Mouse (Mus musculus): ENCODE measurements around the gene Lat2.

Lat2 gene

GRCm38 (mm10) chr5:134568964-134569491 is 45.8 kb downstream of the Lat2 start:
- no peak for DNase-seq

DNA sequence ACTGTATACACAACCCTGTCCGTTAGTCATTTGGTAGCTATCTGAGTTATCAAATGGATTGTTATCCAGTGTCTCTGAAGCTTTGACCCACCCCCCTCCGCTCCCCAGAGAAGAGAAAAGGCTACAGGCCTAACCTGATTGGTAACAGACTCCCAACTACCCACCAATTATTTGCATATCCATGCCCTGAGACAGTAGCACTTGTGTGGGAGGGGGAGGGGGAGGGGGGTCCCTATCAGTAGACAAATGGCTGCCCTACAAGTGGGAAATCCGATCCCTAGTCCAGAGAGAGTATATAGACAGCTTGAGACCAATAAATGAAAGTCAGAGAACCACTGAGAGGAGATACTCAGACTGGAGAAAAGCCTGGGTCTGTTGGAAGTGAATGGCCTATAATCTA is 46.8 kb downstream of the Lat2 start:
- DNase-seq, result no peak

GRCm38 (mm10) chr5:134567445-134567844 is 47.4 kb downstream of the Lat2 start:
- no peak for DNase-seq

DNA sequence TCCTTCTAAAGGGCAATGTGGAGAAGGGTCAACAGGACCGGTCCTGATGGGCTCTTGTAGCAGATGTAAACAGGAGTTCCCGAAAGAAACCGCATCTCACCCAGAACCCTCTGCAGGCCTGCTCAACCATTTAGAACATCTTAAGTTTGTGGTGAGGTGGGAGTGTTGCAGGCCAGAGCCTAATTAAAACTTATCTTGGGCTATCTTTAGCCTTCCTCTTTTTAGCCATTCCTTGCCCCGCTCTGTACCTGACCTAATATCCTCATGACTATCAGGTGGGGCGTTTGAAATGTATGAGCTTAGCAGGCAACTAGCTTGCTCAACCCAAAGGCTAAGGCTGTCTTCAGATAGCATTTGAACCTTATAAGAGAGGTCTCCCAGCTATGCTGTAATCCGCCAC is 49.1 kb downstream of the Lat2 start:
- no peak for DNase-seq

DNA sequence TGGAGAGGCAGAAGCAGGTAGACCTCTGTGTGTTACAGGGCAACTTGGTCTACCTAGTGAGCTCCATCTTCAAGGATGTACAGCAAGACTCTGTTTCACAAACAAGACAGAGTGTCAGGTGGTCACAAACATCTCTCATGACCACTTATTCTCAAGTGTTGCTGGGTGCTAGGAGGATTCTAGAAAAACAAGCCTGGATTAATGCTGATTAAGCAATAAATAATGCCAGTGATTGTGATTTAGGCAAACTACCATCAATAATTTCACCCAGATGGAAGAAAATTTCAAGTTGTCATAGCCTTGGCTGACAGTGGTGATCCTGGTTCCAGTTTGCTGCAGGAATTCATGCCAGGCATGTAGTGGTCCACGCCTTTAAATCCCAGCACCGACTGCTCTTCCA is 50.6 kb downstream of the Lat2 start:
- no peak for DNase-seq

- no peak for DNase-seq
Measured at GRCm38 (mm10) chr5:134560450-134561171, 54.2 kb downstream of the Lat2 start.

GRCm38 (mm10) chr5:134560071-134560449 is 54.8 kb downstream of the Lat2 start, which contains the start of gene Syna:
Gene Syna, minus strand, starts transcription at chr5:134560171.
- DNase-seq, result no peak

DNA sequence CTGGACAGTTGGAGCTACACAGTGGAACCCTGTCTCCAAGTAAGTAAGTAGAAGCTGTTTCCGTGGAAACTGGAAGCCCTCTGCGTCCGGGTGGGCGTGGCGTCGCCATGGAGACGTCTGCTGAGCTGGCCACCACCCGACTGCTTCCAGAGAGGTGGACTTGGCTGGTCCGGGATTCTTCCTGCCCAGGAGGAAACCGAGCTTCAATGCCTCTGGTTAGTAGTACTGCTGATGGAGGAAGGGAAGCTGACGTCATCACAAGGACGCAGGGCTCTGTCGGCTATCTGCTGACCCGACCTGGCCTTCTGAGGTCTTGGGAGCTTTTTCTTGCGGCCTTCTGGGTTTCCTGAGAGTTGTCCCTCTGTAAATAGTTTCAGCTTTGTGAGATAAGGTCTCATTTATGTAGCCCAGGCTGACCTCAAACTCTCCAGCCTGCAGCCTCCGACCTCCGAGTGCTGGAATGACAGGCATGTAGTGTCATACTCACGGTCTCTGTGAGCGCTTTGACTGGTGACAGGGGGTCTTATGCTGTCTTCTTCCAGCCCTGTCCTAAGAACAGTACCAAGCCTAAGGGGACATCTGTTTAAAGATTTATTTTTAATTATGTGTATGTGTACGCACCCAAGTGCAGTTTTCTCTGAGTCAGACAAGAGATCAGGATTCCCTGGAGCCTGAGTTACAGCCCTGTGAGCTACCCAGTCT is 59.2 kb downstream of the Lat2 start:
- DNase-seq, result peak; percentile 82

- DNase-seq, result no peak
Measured at GRCm38 (mm10) chr5:134553951-134554546, 60.8 kb downstream of the Lat2 start.

DNA sequence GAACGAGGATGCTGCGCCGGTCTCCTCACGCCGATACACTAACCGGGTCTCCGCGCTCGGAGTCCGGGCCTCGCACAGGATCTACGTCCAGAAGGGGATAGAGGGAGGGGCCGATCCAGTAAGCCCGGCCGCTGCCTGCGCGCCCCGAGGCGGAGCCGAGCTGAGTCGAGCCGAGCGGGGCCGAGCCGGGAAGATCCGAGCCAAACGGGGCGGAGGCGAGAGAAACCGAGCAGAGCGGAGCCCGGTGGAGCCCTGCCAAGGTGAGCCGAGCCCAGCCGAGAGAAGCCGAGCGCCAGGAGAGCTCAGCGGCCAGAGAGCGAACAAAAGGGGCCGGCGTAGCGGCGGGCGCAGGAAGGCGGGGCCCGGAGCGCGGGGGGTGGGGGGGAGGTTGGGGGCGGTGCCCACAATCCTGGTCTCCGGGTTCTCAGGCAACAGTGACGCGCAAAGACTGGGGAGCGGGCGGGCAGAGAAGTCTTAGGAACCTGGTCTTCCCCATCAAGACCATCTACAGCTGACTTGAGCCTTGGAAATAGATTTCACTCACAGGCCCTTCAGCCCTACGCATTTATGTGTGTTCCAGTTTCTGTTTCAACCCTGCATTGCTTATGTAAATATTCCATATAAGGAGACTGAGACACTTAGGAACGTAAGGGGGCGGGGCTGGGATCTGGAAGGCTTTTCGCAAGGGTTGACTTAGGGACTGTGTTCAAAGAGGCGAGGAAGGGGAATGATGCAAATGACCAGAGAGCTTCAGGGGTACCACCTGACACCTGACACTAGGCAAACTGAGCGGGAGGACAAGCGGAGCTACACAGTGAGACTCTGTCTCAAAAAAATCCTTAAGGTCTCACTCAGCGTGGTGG is 62.5 kb downstream of the Lat2 start, which contains the start of gene Clip2:
Gene Clip2 (minus strand): TSS at position 325 of the 863 bp plus-strand sequence.
- DNase-seq, result peak; percentile 97

DNA sequence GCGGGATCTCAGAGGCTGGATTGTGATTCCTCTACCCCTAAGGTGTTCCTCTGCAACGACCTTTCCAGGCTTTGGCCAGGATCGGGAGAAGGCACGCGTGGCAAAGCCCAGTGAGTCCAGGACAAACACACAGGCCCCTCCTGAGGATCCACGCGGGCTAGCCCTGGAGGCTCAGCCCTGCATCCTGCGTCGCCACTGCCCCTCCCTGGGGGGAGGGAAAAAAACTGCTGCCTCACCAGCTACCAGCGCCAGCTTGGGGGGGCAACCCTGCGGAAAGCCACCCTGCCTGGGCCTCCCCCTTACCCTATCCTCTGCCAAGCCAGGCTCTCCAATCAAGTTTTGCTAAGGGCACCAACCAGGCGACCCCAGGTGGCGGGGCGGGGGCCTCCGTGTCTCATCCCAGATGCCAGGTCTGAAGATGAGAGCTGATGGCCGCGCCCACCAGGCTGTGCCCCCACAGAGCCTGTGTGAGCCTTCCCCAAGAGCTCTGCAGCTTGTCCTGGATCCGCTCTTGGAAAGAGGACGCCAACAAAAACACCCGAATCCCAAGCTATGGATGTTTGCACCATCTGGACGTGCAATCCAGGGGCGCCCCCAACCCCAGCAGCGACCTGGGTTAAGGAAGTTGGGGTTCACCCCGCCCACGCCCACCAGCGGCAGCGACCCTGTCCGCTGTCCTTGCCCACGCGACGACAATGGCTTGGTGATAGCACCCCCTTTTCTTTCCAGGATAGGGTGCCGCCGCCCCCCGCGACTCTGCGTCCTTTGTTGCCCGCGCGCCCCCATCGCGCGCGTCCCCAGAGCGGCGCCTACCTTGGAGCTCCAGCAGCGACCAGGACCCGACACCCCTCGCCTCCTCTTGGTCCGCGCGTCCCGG is 63.4 kb downstream of the Lat2 start:
- peak; percentile 61 for DNase-seq

- DNase-seq, result no peak
Measured at GRCm38 (mm10) chr5:134550836-134551232, 64.0 kb downstream of the Lat2 start.
